Mouse (Mus musculus): ENCODE data around the gene Psme2.

DNA sequence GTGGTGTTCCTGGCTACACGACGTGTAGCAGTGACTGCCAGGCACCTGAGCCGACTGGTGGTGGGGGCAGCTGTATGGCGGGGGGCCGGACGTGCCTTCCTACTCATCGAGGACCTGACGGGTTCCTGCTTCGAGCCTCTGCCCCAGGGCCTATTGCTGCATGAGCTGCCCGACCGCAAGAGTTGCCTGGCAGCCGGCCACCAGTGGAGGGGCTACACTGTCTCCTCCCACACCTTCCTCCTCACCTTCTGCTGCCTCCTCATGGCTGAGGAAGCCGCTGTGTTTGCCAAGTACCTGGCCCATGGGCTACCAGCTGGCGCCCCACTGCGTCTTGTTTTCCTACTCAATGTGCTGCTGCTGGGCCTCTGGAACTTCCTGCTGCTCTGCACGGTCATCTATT lies 14.5 kb downstream of the Psme2 start:
- TF ChIP-seq NRF1 (IDR thresholded peaks at IDR 0.05; ENCODE audit: low read depth, low read length) (no peak), TCF12 (IDR thresholded peaks at IDR 0.05; ENCODE audit: low read depth, low read length) (no peak), ELF1 (IDR thresholded peaks at IDR 0.05; ENCODE audit: low read depth, low read length) (no peak)
